Mouse (Mus musculus) heart, postnatal 14 days (tissue): ENCODE measurements around the gene Tenm4. TPM values are rescaled to one million over a fixed set of nuclear protein-coding genes. Genes with fewer than 3 reads are reported as not detected.

ENCODE experiments used
- DNase-seq, 2 experiments: peaks; one replicate each; pipeline ENCODE4 v3.0.0; 2021 to 2022
- intact Hi-C: fragments of 180-260 bp; cut with DNase I; formaldehyde crosslinking; loops from one replicate; pipeline ENCODE4 v1.15.1; 2025
- total RNA-seq, 2 experiments: library from RNA; stranded (reverse); gene quantifications; 2 replicates each; pipeline ENCODE4 v1.2.3; 2021

Gene Tenm4
- total RNA-seq, 2 experiments from 2014 or later: 2.1 to 2.3 TPM

DNA sequence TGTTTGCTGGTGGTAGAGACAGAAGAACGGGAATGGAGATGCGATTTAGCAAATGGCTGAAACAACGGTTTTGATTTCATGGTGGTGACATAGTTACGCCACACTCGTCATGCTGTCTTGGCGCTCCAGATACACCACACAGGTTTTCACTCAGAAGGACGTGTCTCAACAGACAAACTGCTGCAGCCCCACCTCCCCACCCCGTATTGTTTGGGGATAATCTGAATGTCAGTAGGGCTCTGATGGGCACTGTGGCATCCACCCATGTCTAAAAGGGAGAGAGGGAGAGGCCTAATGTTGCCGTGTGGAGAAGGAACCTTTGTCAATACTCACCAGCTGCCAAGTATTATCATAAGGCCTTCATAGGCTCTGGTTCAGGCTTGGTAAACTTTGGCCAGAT is 14.4 kb downstream of the Tenm4 start:
- no peak for DNase-seq
- intact Hi-C loops: no loop called here

DNA sequence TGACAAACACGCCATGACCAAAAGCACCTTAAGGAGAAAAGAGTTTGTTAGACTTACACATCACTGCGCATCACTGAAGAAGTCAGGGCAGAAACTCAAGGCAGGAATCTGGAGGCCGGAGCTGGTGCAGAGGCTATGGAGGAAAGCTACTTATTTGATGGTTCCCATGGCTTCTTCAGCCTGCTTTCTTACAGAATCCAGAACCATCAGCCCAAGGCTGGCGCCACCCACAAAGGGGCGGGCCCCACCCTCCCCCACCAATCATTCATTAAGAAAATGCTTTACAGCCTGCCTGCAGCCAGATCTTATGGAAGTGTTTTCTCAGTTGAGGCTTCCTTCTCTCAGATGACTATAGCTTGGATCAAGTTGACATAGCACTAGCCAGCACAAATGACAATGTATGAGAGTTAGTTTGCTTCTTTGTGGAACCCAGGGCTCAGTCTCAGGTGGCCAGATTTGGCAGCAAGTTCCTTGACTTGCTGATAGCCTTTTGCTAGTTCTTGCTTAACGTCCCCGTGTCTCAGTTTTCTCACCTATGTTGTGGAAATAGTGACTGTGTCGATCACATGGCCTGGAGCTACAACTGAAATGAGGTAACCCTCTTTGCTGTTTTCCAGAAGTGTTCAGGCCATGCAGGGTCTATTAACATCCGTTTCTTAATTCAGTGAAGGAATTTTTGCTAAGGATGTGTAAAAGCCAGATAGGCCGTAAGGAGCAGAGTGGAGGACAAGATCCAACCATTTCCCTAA is 32.9 kb downstream of the Tenm4 start:
- no peak for DNase-seq

DNA sequence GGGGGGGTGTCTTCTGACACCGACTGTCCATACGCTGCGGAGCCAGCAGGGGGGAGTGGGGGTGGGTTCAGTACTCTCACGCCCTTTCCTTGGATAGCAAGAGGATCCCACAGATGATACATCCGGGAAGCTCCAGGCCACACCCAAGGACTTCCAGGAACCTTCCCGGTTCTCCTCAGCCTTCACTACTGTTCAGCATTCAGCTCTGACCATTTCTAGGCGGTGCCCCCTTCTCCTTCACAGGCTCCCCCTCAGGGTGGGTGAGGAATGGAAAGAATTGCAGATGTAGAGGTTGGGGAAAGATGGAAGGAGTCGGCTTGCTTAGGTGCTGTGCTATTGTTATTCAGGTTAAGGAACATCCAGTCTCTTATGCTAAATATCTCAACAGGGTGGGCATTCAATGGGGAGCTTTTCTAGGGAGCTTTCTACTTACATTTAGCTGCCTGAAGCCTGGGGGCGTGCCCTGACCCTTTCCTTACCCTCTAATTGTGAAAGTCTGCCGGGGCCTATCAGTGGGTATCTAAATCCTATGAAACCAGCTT is 33.8 kb downstream of the Tenm4 start:
- intact Hi-C loops: no loop called here
- DNase-seq: no peak

More for the DNA sequence above, 32.9 kb downstream of the Tenm4 start:
- intact Hi-C loops: no loop called here

DNA sequence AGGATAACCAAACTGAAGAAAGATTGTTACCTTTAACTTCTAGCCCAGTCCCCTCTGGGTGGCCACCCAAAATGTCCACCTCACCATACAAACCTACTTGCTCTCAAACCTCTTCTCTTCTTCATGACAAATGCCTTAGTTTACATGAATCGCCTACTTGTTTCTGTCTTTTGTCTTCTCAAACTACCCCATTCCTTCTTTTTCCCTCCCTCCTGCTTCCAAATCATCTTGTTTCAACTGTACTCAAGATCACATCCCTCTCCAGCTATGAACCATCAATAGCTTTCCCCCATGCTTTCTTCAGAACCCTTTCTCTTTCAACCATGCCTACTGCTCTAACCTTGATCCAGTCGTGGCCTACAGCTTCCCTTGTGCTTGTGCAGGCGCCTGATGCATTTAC is 36.0 kb downstream of the Tenm4 start:
- DNase-seq: no peak
- intact Hi-C loops: no loop called here

GRCm38 (mm10) chr7:96209783-96210524 is 38.9 kb downstream of the Tenm4 start:
- peak; percentile 37 to 38 for DNase-seq
- intact Hi-C loops: loop anchor here (5.0 to 10.0 kb wide), 2 partner anchors 155 to 342 kb away; no protein-coding TSS in a partner anchor

DNA sequence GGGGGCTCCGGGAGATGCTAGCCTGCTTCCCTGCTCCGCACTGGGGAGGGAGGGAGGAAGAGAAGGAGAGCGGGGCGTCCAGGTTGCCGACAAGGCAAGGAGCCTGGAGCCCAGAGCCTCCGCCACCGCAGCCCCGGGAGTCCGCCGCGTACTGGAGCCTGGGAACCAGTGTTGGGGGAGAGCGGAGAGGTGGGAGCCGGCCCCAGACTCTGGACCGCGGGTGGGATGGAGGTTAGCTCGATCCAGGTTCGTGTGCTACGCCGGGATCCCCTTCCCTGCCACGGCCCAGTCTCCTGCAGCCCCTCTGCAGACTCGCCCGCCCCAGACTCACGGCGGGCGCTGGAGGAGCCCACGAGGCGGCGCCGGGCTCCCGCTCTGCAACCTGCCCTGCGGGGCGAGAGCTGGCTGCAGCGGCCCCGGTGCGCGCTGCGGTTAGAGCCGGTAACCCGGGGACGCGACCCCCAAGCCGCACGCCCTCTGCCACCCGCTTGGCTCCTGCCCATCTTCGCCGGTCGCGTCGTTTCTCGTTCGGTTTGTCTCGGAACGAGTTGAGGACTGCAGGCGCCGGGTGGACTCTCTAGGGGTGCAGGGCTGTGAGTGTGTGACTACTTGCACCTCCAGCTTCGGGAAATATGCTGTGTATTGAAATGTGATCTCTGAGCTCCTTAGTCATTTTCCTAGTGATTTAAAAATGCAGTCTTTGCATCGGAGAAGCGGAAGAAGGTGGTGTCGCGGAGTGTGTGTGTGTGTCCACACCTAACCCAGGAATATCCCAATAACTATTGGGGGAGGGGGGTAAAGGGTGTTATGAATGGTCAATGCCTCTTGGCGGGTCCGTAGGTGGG is 39.7 kb downstream of the Tenm4 start:
- peak; percentile 47 to 49 for DNase-seq
- intact Hi-C loops: loop anchor here (5.0 to 10.0 kb wide), 2 partner anchors 154 to 342 kb away; no protein-coding TSS in a partner anchor

DNA sequence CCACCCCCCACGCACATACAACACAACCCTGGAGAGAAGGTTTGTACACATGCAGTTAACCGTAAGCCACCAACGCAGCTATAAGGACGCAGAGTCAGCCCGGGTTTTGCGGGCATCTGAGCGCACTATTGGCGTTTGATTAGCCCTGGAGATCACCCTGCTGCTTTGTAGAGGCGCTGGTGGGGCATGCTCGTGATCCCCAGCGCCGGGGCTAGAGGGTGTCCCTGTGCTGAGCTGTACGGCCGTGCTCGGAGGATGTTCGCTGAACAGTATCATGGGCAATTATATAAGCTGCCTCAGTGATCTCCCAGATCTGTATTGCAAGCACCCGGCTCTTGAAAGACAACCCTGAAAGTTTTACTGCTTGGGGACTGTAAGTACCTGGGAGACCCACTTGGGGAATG is 40.6 kb downstream of the Tenm4 start:
- intact Hi-C loops: loop anchor here (5.0 to 10.0 kb wide), 2 partner anchors 153 to 341 kb away; no protein-coding TSS in a partner anchor
- peak in 1 of 2 experiments; percentile 4 for DNase-seq

- no peak for DNase-seq
- intact Hi-C loops: loop anchor here (5.0 to 10.0 kb wide), 2 partner anchors 153 to 340 kb away; no protein-coding TSS in a partner anchor
These were observed 41.2 kb downstream of the Tenm4 start for GRCm38 (mm10) chr7:96212224-96212591.

- intact Hi-C loops: loop anchor here (5.0 to 10.0 kb wide), 2 partner anchors 152 to 339 kb away; no protein-coding TSS in a partner anchor
- DNase-seq: peak; percentile 25 to 33
These were observed 41.8 kb downstream of the Tenm4 start for GRCm38 (mm10) chr7:96212592-96213541.

DNA sequence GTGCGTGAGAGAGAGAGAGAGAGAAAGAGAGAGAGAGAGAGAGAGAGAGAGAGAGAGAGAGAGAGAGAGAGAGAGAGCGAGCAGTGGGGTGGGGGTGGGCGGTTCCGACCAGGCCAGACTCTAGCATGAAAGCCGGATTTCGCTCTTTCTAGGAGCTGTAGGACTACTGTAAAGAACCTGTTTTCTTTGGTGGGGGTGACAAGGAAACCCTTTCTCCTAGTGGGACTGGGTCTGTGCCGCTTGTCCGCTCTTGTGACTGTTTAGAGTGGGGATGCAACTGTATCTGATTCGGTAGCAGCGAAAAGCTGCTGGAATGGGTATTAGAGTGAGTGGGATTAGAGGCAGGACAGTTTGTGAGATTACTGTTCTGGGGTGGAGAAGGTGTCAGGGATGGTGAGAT is 42.7 kb downstream of the Tenm4 start:
- intact Hi-C loops: loop anchor here (5.0 to 10.0 kb wide), 2 partner anchors 151 to 339 kb away; no protein-coding TSS in a partner anchor
- no peak for DNase-seq

- intact Hi-C loops: loop anchor here (5.0 to 10.0 kb wide), 2 partner anchors 150 to 337 kb away; no protein-coding TSS in a partner anchor
- no peak for DNase-seq
These were observed 43.8 kb downstream of the Tenm4 start for GRCm38 (mm10) chr7:96214876-96215275.

- intact Hi-C loops: loop anchor here (10.0 kb wide), 1 partner anchor 149 kb away; no protein-coding TSS in a partner anchor
- DNase-seq: no peak
These were observed 45.0 kb downstream of the Tenm4 start for GRCm38 (mm10) chr7:96215894-96216509.

GRCm38 (mm10) chr7:96219386-96219785 is 48.3 kb downstream of the Tenm4 start:
- intact Hi-C loops: loop anchor here (10.0 kb wide), 1 partner anchor 145 kb away; no protein-coding TSS in a partner anchor
- no peak for DNase-seq

GRCm38 (mm10) chr7:96220647-96221046 is 49.6 kb downstream of the Tenm4 start:
- intact Hi-C loops: no loop called here
- DNase-seq: no peak

GRCm38 (mm10) chr7:96222569-96222968 is 51.5 kb downstream of the Tenm4 start:
- no peak for DNase-seq
- intact Hi-C loops: no loop called here

DNA sequence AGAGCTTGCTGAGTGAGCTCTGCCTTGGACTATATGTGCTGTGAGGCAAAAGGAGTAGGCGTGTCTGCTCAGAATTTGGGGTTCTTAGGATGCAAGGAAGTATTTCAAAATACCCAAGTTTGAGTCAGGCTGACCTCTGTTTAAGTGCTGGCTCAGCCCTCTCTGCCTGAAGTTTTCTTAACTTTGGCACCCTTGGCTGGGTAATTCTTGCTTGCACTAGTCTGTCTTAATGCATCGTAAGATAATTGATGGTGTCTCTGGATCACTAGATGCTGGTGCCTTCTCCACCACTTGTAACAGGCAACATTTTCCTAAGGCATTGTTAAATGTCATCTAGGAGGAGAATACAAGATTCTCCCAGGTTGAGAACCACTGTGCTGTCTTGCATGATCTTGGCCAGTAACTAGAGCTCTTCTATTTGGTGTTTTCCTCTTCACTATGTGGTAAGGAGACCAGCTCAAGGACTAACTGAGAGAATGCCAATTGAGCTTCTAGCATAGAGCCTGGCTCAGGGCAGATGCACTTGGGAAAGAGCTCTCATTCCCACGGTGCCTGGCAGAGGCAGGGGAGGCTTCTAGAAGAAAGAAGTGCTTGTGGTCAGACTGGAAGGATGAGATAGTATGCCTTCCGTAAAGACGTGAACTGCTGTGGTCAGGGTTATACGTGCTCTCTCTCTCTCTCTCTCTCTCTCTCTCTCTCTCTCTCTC is 57.7 kb downstream of the Tenm4 start:
- intact Hi-C loops: no loop called here
- no peak for DNase-seq

GRCm38 (mm10) chr7:96230006-96230719 is 59.1 kb downstream of the Tenm4 start:
- DNase-seq: peak; percentile 2 to 4
- intact Hi-C loops: no loop called here
